Mouse (Mus musculus) left cerebral cortex, adult 18-20 months (tissue): ENCODE data around the gene Gm20683. TPM values are rescaled to one million over a fixed set of nuclear protein-coding genes. Genes with fewer than 3 reads are reported as not detected.

Experiments
- DNase-seq, 2 experiments: peaks; one replicate each; pipeline ENCODE4 v3.0.0; 2021 to 2022; ENCODE audit warnings: low spot score in 2 of 2, mixed read lengths in 1 of 2
- long read RNA-seq, 2 experiments: library from polyadenylated mRNA; stranded (forward); transcript quantifications; one replicate each; pipeline ENCODE4 v2.0.0; 2021
- total RNA-seq, 2 experiments: library from RNA; stranded (reverse); gene quantifications; 2 replicates each; pipeline ENCODE4 v1.2.3; 2021

Gene Gm20683
- total RNA-seq, result 10 to 100 TPM; 20.7 to 23.7 TPM
- long read RNA-seq, experiment 1, partial matches to known transcripts, result 0 of 8 reads
- long read RNA-seq, experiment 1, other reads (novel, unspliced or antisense), result 8 of 8 reads
- long read RNA-seq, experiment 2, partial matches to known transcripts, result 0 of 7 reads
- long read RNA-seq, experiment 2, other reads (novel, unspliced or antisense), result 7 of 7 reads

DNA sequence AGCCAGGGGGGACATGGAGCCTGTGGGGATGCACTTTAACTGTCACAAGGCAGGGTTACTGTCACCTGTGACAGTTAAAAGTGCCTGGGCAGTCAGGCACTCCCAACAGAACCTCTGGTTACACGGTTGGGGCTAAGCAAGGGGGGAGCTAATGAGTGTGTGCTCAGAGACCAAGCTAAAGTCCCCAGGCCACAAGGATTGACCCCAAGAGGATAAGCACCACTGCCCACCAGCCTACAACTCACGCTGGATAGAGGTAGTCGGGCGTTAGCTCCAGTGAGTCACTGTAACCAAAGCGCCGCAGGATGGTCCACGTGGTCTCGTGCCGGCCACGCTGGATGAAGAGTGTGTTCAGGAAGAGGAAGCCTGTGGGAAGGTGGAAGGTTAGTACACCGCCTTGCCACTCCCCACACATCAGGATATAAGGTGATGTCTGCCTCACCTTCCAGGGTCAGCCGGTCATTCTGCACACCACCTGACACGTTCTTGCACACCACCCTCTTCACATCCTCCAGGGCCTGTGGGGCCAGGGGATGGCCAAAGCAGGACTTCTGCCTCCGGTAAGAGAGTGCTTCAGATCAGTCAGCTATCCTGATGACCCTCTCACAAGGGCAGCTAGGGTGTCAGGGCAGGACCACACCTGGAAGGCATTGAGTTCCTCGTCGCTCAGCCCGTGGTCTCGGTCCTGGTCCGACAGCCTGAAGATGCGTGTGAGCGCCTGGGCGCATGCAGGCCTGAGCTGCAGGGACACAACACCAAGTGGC lies at the start of gene Gm20683:
Gm20683 (minus strand) TSS at position 647 of the 764 bp plus-strand sequence.
- DNase-seq, result no peak

DNA sequence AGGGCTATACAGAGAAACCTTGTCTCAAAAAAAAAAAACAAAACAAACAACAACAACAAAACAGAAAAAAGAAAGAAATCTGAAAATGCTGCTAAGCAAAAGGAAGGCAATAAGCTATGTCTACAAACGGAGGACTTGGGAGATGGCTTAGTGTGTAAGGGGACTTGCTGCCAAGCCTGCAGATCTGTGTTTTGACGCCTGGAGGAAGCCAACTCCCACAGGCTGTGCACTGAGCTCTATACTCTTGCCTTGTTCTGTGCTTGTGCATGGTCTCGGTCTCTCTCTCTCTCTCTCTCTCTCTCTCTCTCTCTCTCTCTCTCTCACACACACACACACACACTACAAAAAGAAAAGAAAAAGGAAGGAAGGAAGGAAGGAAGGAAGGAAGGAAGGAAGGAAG lies 47.3 kb upstream of the Gm20683 start:
- no peak for DNase-seq

- DNase-seq, result no peak
These were observed 45.9 kb upstream of the Gm20683 start for GRCm38 (mm10) chr17:25887467-25887866.

DNA sequence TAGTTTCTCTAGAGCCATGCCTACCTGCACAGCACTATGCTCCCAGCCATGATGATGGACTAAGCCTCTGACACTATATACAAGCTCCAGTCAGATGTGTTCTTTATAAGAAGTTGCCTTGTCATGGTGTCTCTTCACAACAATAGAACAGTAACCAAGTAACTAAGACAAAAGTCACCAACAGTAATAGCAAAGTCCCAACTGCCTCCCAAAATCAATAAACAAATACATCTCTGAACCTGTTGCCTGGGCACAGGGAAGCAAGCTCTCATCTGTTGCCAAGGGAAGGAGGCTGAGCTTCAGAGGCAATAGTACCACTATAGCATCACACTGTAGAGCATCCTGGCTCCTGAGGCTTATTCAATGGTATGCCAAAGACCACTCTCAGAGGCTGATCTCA lies 45.2 kb upstream of the Gm20683 start:
- DNase-seq, result no peak

GRCm38 (mm10) chr17:25885636-25886035 lies 44.1 kb upstream of the Gm20683 start:
- DNase-seq, result peak in 1 of 2 experiments; percentile 50

DNA sequence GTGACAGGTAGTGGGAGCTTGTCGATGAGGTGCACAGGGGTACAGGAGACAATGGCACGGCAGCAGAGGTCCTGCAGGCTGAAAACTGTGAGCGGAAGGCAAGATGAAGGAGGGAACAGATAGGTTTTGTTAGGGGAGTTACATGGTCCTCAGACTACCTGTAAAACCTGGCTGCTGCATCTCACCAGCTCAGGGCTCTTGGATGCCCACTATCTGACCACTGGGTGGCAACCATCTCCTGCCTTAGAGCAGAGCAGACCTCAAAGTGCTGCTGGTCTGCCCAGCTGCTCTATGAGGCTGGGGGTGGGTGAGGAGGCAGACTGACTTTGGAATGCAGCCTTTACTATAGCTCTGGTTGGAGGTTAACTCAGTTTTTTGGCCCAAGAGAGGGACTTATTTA lies 42.3 kb upstream of the Gm20683 start:
- DNase-seq, result no peak

GRCm38 (mm10) chr17:25883268-25883667 lies 41.7 kb upstream of the Gm20683 start:
- no peak for DNase-seq

DNA sequence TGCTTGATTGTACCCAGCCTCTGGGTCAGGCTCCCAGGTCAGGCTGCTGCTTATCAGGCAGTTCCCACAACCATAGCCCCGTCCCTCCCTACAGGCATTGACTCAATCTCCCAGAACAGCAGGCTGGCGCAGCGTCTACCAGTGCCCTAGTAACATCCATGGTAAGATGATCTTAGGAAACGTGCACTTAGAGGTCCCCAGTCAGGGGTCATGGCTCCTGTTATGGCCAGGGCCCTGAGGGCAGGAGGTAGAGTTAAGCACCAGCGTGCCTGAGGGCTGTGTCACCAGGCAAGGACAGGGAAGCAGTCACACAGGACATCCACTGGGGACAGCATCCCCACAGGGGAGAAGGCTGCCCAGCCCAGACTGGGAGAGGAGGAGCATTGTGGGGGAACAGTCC lies 40.7 kb upstream of the Gm20683 start:
- DNase-seq, result no peak

GRCm38 (mm10) chr17:25881691-25882090 lies 40.1 kb upstream of the Gm20683 start:
- DNase-seq, result no peak

- DNase-seq, result no peak
These were observed 39.5 kb upstream of the Gm20683 start for GRCm38 (mm10) chr17:25880913-25881641.

DNA sequence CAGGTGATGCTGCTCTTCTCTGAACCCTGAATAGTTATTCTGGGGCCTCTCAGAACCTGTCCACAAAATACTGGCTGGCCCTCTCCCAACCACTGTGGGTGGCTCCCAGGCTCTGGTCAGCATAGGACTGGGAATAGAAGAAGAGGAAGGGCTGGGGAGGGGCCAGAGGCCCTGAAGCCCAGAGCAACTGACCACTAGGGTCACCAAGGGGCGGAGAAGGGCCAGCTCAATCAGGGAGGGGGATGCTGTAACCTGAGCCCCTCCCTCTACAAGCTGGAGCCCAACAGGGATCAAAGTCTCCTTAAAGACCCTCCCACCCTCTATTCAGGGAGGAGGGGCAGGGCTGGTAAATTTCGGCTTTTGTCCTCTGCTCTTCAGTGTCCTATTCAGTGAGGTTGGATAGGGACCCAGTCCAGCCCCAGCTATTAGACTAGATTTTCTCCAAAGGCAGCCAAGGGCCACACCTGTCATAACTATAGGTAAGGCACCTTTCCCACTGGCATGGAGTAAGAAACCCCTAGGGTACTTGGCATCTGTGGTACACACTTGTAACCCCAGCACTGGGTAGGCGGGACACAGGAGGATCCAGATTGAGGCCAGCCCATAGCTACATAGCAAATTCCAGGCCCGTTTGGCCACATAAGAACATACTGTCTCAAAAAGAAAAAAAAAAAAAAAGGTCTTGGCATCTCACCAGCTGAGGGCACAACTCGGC lies 38.8 kb upstream of the Gm20683 start, which contains the start of gene Wfikkn1:
Wfikkn1 (minus strand) TSS at position 663 of the 715 bp plus-strand sequence.
- DNase-seq, result no peak

DNA sequence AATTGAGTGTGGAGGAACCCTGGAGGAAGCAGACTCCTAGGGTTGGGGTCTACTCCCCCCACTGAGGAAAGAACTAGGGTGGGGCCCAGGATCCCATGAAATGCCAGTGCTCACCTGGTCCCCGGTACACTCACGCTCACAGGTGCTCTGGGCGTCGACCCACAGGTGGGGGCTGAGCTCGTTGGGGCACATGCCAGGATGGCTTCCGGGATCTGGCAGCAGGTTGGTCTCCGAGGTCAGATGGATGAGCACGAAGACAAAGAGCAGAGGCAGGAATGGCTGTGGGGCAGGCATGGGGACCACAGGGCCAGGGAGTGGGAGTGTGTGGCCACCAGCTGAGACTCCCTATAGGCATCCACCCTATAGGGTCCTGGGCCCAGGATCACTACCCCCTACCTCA lies 38.2 kb upstream of the Gm20683 start:
- no peak for DNase-seq

DNA sequence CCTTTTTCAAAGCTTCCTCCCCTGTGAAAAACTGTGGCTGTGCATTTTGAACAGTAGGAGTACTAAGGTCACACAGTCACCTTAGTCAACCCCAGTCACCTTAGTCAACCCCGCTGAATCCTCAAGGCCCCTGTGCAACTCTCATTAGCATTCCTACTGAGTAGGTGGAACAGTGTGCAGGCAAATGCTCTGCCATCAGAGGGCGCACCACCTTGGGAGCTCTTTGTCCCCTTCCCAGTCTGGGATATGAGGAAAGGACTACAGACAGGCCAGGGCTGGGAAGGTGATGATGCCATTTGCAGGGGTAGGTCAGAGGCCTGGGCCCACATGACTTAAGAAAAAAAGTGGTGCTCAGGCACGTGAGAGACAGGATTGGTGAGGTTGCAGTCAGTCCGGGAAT lies 37.7 kb upstream of the Gm20683 start:
- DNase-seq, result peak in 1 of 2 experiments; percentile 58

GRCm38 (mm10) chr17:25878611-25879180 lies 37.1 kb upstream of the Gm20683 start:
- no peak for DNase-seq

GRCm38 (mm10) chr17:25877741-25878610 lies 36.4 kb upstream of the Gm20683 start:
- no peak for DNase-seq

- no peak for DNase-seq
These were observed 35.5 kb upstream of the Gm20683 start for GRCm38 (mm10) chr17:25877025-25877424.

- DNase-seq, result no peak
These were observed 34.9 kb upstream of the Gm20683 start for GRCm38 (mm10) chr17:25876347-25876915.

DNA sequence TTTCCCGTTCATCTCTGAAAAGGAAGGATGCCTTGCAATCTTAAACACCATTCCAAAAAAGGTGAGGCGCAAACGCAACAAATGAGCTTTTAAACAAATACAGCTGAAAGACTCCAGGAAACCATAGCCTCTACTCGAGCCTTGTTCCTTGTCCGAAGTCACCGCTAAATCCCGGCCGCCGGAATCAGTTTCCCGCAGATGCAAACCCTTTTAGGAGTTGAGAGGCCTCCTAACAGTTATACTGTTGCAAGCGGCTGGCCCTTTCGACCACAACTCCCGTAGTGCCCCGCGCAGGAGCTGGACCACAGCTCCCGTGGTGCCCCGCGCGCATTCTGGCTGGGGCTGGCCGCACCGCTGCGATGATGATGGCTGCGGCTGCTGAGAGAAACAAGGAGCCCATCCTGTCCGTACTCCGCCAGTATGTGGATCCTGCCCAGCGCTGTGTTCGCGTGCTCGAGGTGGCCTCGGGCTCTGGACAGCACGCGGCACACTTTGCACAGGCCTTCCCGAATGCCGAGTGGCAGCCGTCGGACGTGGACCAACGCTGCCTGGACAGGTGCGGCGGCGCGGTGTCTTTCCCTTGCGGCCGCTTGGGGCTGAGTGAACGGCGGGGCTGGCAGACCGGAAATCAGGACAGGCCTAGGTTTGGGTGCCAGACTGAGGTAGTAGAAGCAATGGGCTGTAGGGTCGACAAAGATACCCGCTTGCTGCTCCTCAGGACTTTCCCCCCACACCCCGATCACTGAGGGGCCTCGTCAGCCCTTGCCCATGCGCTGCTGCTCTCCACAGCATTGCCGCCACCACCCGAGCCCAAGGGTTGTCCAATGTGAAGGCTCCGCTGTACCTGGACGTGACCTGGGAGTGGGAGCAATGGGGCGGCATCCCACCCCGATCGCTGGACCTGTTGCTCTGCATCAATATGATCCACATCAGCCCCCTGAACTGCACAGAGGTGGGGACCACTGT lies 33.9 kb upstream of the Gm20683 start:
- DNase-seq, result peak; percentile 90 to 93
